ENCODE assay signal across 22 mouse cellular contexts in genomic region chr10:42936205-42936604, GRCm38 (mm10).
A peak's percentile ranks its signal among the peaks of the same experiment; 100 is the strongest.
DNase-seq lines count a peak whose midpoint lies in the region; ATAC-seq and TF ChIP-seq lines count a peak whose summit lies in the region.
"Had no signal": no experiment of that assay in that cellular context is flagged by ENCODE, and none has a peak within 500 bp of the region (broad histone marks: within the 10 kb centered on the region; RNA-seq: fewer than 3 reads in every experiment).

No protein-coding gene starts in this region.

- no peaks in the 10 kb centered on the region for H3K79me2 ChIP-seq in myocyte (ENCODE audit: control insufficient read depth, insufficient read depth)

- H3K27ac ChIP-seq in intestine, embryonic 15.5 days = 0 out of 2 replicates have a peak overlapping the region, but pooled peaks have one; percentile 0
- H3K27ac ChIP-seq in intestine, embryonic 16.5 days (ENCODE audit: low read length) = no peak overlapping the region
- H3K27ac ChIP-seq: embryonic facial prominence, embryonic 13.5 days; forebrain, embryonic 12.5 days; heart, embryonic 10.5 days; hindbrain, embryonic 12.5 days; hindbrain, postnatal 0 days had no signal

- H3K4me2 ChIP-seq in intestine, embryonic 15.5 days (replicated peaks) = no peak overlapping the region
- H3K4me2 ChIP-seq in intestine, embryonic 16.5 days (ENCODE audit: low read depth, low read length) = no peak overlapping the region
- H3K4me2 ChIP-seq in myocyte (ENCODE audit: low read depth) = peak overlapping the region; percentile 83
- H3K4me2 ChIP-seq: embryonic facial prominence, embryonic 13.5 days; forebrain, embryonic 12.5 days; hindbrain, embryonic 12.5 days had no signal

- peaks cover 13% of the 10 kb centered on the region for H3K4me1 ChIP-seq in intestine, embryonic 15.5 days (replicated peaks)
- peaks cover 8% of the 10 kb centered on the region for H3K4me1 ChIP-seq in intestine, embryonic 16.5 days (ENCODE audit: control insufficient read depth, insufficient read depth, low read length)

- H3K9me3 ChIP-seq in intestine, embryonic 15.5 days = no peaks in the 10 kb centered on the region
- no peaks in the 10 kb centered on the region for H3K9me3 ChIP-seq in intestine, embryonic 16.5 days (ENCODE audit: control insufficient read depth, low read length)
- H3K9me3 ChIP-seq: embryonic facial prominence, embryonic 13.5 days; forebrain, embryonic 12.5 days; heart, embryonic 10.5 days; hindbrain, embryonic 12.5 days had no signal

- no peak overlapping the region for H3ac ChIP-seq in myocyte (ENCODE audit: control insufficient read depth, insufficient read length)

- no peak for ATAC-seq in intestine, embryonic 15.5 days
- ATAC-seq in intestine, embryonic 16.5 days = no peak
- ATAC-seq in common myeloid progenitor, adult 5-6 weeks (replicated peaks; ENCODE audit: low read depth, poor library complexity, severe bottlenecking) = 0 out of 2 replicates have a peak, but pooled peaks have one; percentile 36
- ATAC-seq: forebrain, embryonic 16.5 days; hindbrain, postnatal 0 days had no signal

- no peak for TF ChIP-seq POLR2A in myocyte (IDR thresholded peaks at IDR 0.05; ENCODE audit: insufficient read length, low read depth)

- no peaks in the 10 kb centered on the region for H3K36me3 ChIP-seq in intestine, embryonic 15.5 days
- H3K36me3 ChIP-seq in intestine, embryonic 16.5 days (ENCODE audit: control insufficient read depth, insufficient read depth, low read length) = no peaks in the 10 kb centered on the region
- no peaks in the 10 kb centered on the region for H3K36me3 ChIP-seq in myocyte (ENCODE audit: control insufficient read depth, insufficient read depth)
- H3K36me3 ChIP-seq: embryonic facial prominence, embryonic 13.5 days; forebrain, embryonic 12.5 days; heart, embryonic 10.5 days; hindbrain, embryonic 12.5 days had no signal

- H3K27me3 ChIP-seq in intestine, embryonic 15.5 days (replicated peaks) = no peaks in the 10 kb centered on the region
- no peaks in the 10 kb centered on the region for H3K27me3 ChIP-seq in intestine, embryonic 16.5 days (replicated peaks; ENCODE audit: control insufficient read depth, insufficient read depth, low read length)
- H3K27me3 ChIP-seq in myocyte (ENCODE audit: control insufficient read depth, insufficient read depth, insufficient read length) = no peaks in the 10 kb centered on the region
- H3K27me3 ChIP-seq: CH12.LX; forebrain, embryonic 12.5 days; hindbrain, embryonic 12.5 days had no signal

- no peak overlapping the region for H3K4me3 ChIP-seq in intestine, embryonic 15.5 days (replicated peaks)
- no peak overlapping the region for H3K4me3 ChIP-seq in intestine, embryonic 16.5 days (ENCODE audit: low read length)
- H3K4me3 ChIP-seq in myocyte = no peak overlapping the region
- H3K4me3 ChIP-seq: embryonic facial prominence, embryonic 13.5 days; forebrain, embryonic 12.5 days; heart, embryonic 10.5 days; hindbrain, embryonic 12.5 days had no signal

- H3K9ac ChIP-seq in intestine, embryonic 15.5 days = no peak overlapping the region
- no peak overlapping the region for H3K9ac ChIP-seq in intestine, embryonic 16.5 days (ENCODE audit: low read depth, low read length)
- H3K9ac ChIP-seq: embryonic facial prominence, embryonic 13.5 days; forebrain, embryonic 12.5 days; hindbrain, embryonic 12.5 days had no signal

- peak; percentile 45 for DNase-seq in 416B (ENCODE audit: low read depth)
- no peak for DNase-seq in left cerebral cortex, postnatal 14 days (ENCODE audit: low spot score in 2 of 2)
- no peak for DNase-seq in c-Kit-positive CD71-positive TER-119-positive erythroid progenitor cells, embryonic 14.5 days (ENCODE audit: low spot score)
- DNase-seq: adrenal gland, adult 8-10 months; adrenal gland, postnatal 36 days; cerebellum, adult 11 months; cerebellum, adult 8-10 months; cerebellum, postnatal 25 days; gastrocnemius, postnatal 14 days; heart, postnatal 10 days; heart, postnatal 4 days had no signal

- intact Hi-C loops in left cerebral cortex, postnatal 14 days (cut with DNase I) = loop anchor here (10.0 kb wide), 1 partner anchor 631 kb away; no protein-coding TSS in a partner anchor

TF ChIP-seq in myocyte, 11 proteins besides CTCF, POLR2A, EP300 and RAD21:
- TF ChIP-seq REST (IDR thresholded peaks at IDR 0.05; ENCODE audit: insufficient read depth, insufficient read length) = no peak
- no peak for TF ChIP-seq POLR2AphosphoS2 (IDR thresholded peaks at IDR 0.05; ENCODE audit: insufficient read length, low read depth)
- TF ChIP-seq E2F4 (IDR thresholded peaks at IDR 0.05; ENCODE audit: insufficient read depth) = no peak
- no peak for TF ChIP-seq MAX (IDR thresholded peaks at IDR 0.05; ENCODE audit: low read depth)
- TF ChIP-seq SRF (IDR thresholded peaks at IDR 0.05; ENCODE audit: control insufficient read depth, insufficient read length, low read depth) = no peak
- no peak for TF ChIP-seq USF1 (IDR thresholded peaks at IDR 0.05; ENCODE audit: low read depth)
- no peak for TF ChIP-seq MYOD1 (IDR thresholded peaks at IDR 0.05; ENCODE audit: control insufficient read depth in 1 of 3, insufficient read length in 2 of 3, low read depth in 2 of 3)
- TF ChIP-seq TCF3 (IDR thresholded peaks at IDR 0.05; ENCODE audit: insufficient read length, low read depth) = no peak
- no peak for TF ChIP-seq TCF12 (IDR thresholded peaks at IDR 0.05; ENCODE audit: insufficient read depth, poor library complexity, severe bottlenecking)
- TF ChIP-seq CEBPB (IDR thresholded peaks at IDR 0.05; ENCODE audit: insufficient read depth, poor library complexity, severe bottlenecking) = no peak
- no peak for TF ChIP-seq MYOG (IDR thresholded peaks at IDR 0.05; ENCODE audit: control insufficient read depth in 1 of 3, insufficient read depth in 1 of 3, insufficient read length in 2 of 3, low read depth in 2 of 3)
